8 mouse cellular contexts compared by ENCODE assay signal in genomic region chr17:4993497-4993839, GRCm38 (mm10). TPM values are rescaled to one million over a fixed set of nuclear protein-coding genes. Genes with fewer than 3 reads are reported as not detected.
A peak's percentile ranks its signal among the peaks of the same experiment; 100 is the strongest.
DNase-seq lines count a peak whose midpoint lies in the region; ATAC-seq and TF ChIP-seq lines count a peak whose summit lies in the region.

No protein-coding gene starts in this region.

- peak overlapping the region; percentile 99 for H3K27ac ChIP-seq in cerebellum, adult 2 months (ENCODE audit: insufficient read depth, low read length)
- H3K27ac ChIP-seq in spleen, adult 2 months (ENCODE audit: insufficient read depth, low read length) = peak overlapping the region; percentile 99
- peak overlapping the region; percentile 97 for H3K27ac ChIP-seq in liver, embryonic 12.5 days
- H3K27ac ChIP-seq in stomach, postnatal 0 days (replicated peaks) = peak overlapping the region; percentile 100

- DNase-seq in cerebellum, adult 2 months = no peak
- DNase-seq in cerebellum, adult 11 months = no peak
- DNase-seq in spleen, adult 2 months (ENCODE audit: low read depth in 1 of 2, low spot score in 2 of 2) = no peak
- DNase-seq in spleen, postnatal 36 days (ENCODE audit: low spot score in 2 of 2) = no peak
- DNase-seq in stomach, postnatal 0 days (ENCODE audit: low spot score) = no peak
- DNase-seq in ovary, adult 18-20 months (ENCODE audit: low spot score) = no peak
- DNase-seq in adrenal gland, postnatal 4 days (ENCODE audit: low spot score in 2 of 2) = no peak

- H3K4me3 ChIP-seq in cerebellum, adult 2 months (replicated peaks; ENCODE audit: insufficient read depth, low read depth, low read length) = peak overlapping the region; percentile 81
- peak overlapping the region; percentile 77 for H3K4me3 ChIP-seq in spleen, adult 2 months (ENCODE audit: extremely low read depth, insufficient read depth, insufficient read length)
- H3K4me3 ChIP-seq in liver, embryonic 12.5 days = peak overlapping the region; percentile 93
- H3K4me3 ChIP-seq in stomach, postnatal 0 days (ENCODE audit: low read depth, low read length) = peak overlapping the region; percentile 97

- H3K9me3 ChIP-seq in liver, embryonic 12.5 days (replicated peaks) = no peaks in the 10 kb centered on the region
- no peaks in the 10 kb centered on the region for H3K9me3 ChIP-seq in stomach, postnatal 0 days (ENCODE audit: control insufficient read depth, low read length)

- no peak for ATAC-seq in liver, embryonic 12.5 days
- no peak for ATAC-seq in stomach, postnatal 0 days (ENCODE audit: low FRiP score, low TSS enrichment)

- H3K27me3 ChIP-seq in cerebellum, adult 2 months (ENCODE audit: control insufficient read depth, insufficient read depth, low read length) = no peaks in the 10 kb centered on the region
- peaks cover 2% of the 10 kb centered on the region; the same call in 1 of the 2 replicates for H3K27me3 ChIP-seq in spleen, adult 2 months (ENCODE audit: control insufficient read depth, insufficient read depth, low read length)
- no peaks in the 10 kb centered on the region for H3K27me3 ChIP-seq in liver, embryonic 12.5 days (replicated peaks)
- H3K27me3 ChIP-seq in stomach, postnatal 0 days (ENCODE audit: control insufficient read depth, insufficient read depth, low read length) = no peaks in the 10 kb centered on the region

- TF ChIP-seq EP300 in stomach, postnatal 0 days (optimal IDR thresholded peaks at IDR 0.05) = no peak

- peak overlapping the region; percentile 98 for H3K9ac ChIP-seq in liver, embryonic 12.5 days
- peak overlapping the region; percentile 99 for H3K9ac ChIP-seq in stomach, postnatal 0 days (ENCODE audit: low read length)

- TF ChIP-seq CTCF in cerebellum, adult 2 months (IDR thresholded peaks at IDR 0.05; ENCODE audit: borderline replicate concordance, insufficient read depth, low read depth, low read length) = no peak
- no peak for TF ChIP-seq CTCF in spleen, adult 2 months (IDR thresholded peaks at IDR 0.05; ENCODE audit: extremely low read depth, insufficient read depth, insufficient read length, insufficient replicate concordance)
- no peak for TF ChIP-seq CTCF in stomach, postnatal 0 days (IDR thresholded peaks at IDR 0.05; ENCODE audit: low read depth)

- TF ChIP-seq POLR2A in cerebellum, adult 2 months (IDR thresholded peaks at IDR 0.05; ENCODE audit: borderline replicate concordance, insufficient read depth, low read length) = no peak
- TF ChIP-seq POLR2A in spleen, adult 2 months (IDR thresholded peaks at IDR 0.05; ENCODE audit: low read depth, low read length) = no peak

- H3K4me1 ChIP-seq in cerebellum, adult 2 months (ENCODE audit: control insufficient read depth, insufficient read depth, low read length) = no peaks in the 10 kb centered on the region
- H3K4me1 ChIP-seq in spleen, adult 2 months (ENCODE audit: control insufficient read depth, insufficient read depth, insufficient read length) = no peaks in the 10 kb centered on the region; the same call in none of the 2 replicates
- H3K4me1 ChIP-seq in liver, embryonic 12.5 days = peaks cover 28% of the 10 kb centered on the region
- H3K4me1 ChIP-seq in stomach, postnatal 0 days (replicated peaks; ENCODE audit: control insufficient read depth, insufficient read depth) = no peaks in the 10 kb centered on the region

- 15% methylated on average over 9 of the region's 9 CpGs for WGBS in cerebellum, adult 2 months
- WGBS in spleen, adult 2 months = 9% methylated on average over 9 of the region's 9 CpGs
- WGBS in liver, embryonic 12.5 days (ENCODE audit: insufficient replicate concordance) = 12% methylated on average over 9 of the region's 9 CpGs
- 5% methylated on average over 9 of the region's 9 CpGs for WGBS in stomach, postnatal 0 days

- no peaks in the 10 kb centered on the region for H3K36me3 ChIP-seq in spleen, adult 2 months (ENCODE audit: control insufficient read depth, insufficient read depth, low read length)
- H3K36me3 ChIP-seq in liver, embryonic 12.5 days = no peaks in the 10 kb centered on the region
- H3K36me3 ChIP-seq in stomach, postnatal 0 days (ENCODE audit: control insufficient read depth, insufficient read depth, low read length) = no peaks in the 10 kb centered on the region

- peak overlapping the region; percentile 91 for H3K4me2 ChIP-seq in liver, embryonic 12.5 days
- peak overlapping the region; percentile 86 for H3K4me2 ChIP-seq in stomach, postnatal 0 days (replicated peaks; ENCODE audit: low read depth)

RNA-seq across cellular contexts. Expression of gene Arid1b, which starts 0.7 kb away (rescaled TPM):
- 25.6 and 28.4 TPM in 2 replicates for polyA plus RNA-seq in cerebellum, adult 2 months (2012; rRNA removed)
- polyA plus RNA-seq in spleen, adult 2 months (2012; rRNA removed) = 53.5 and 78.8 TPM in 2 replicates
- 5.5 and 5.9 TPM in 2 replicates for polyA plus RNA-seq in liver, embryonic 12.5 days (2016; fragmentation: Nextera tagmentation; extraction: Ambion mirVana)
- 5.6 and 5.9 TPM in 2 replicates for polyA plus RNA-seq in stomach, postnatal 0 days (2015; fragmentation: Nextera tagmentation; extraction: Ambion mirVana)
- 100 to 1,000 TPM in 1 of 2 experiments, 10 to 100 TPM in 1; 92.8 to 107 TPM for total RNA-seq in adrenal gland, postnatal 4 days (2021)
